Mouse (Mus musculus) testis, adult 2 months (tissue): Measurements from ENCODE around the gene Bok.

Source experiments
- CTCF ChIP-seq: fragments of 200-500 bp; IDR thresholded peaks from 2 replicates; pipeline ENCODE4 v1.5.1; 2012; ENCODE audit warnings: low read depth, mild to moderate bottlenecking, inconsistent platforms, low read length, moderate library complexity; ENCODE audit not compliant: control insufficient read depth, insufficient read depth, insufficient replicate concordance
- POLR2A ChIP-seq: fragments of 200-500 bp; IDR thresholded peaks from 2 replicates; pipeline ENCODE4 v1.6.1; 2012; ENCODE audit warnings: low read depth, mild to moderate bottlenecking, inconsistent platforms, low read length, moderate library complexity; ENCODE audit not compliant: control insufficient read depth

GRCm38 (mm10) chr1:93704341-93704740, 18.9 kb downstream of the Bok start:
- no peak for TF ChIP-seq POLR2A
- TF ChIP-seq CTCF = no peak
